Mouse (Mus musculus) cortical plate, adult 2 months (tissue): ENCODE measurements at regions not wholly inside any gene's neighbourhood (a gene's known extent, or its start where the extent isn't known, plus 50 kb on each side); places are given as distances from the start of the nearest gene placed in this dataset.

Source experiments
- CTCF ChIP-seq: fragments of 200-500 bp; IDR thresholded peaks from 2 replicates; pipeline ENCODE4 v1.5.1; 2011; ENCODE audit warnings: mild to moderate bottlenecking, control low read depth, low read length; ENCODE audit not compliant: insufficient read depth; ENCODE audit errors: extremely low read depth
- POLR2A ChIP-seq: fragments of 200-500 bp; IDR thresholded peaks from 2 replicates; pipeline ENCODE4 v1.6.1; 2011; ENCODE audit warnings: mild to moderate bottlenecking, low read length, control low read depth; ENCODE audit not compliant: insufficient read depth; ENCODE audit errors: extremely low read depth

- TF ChIP-seq CTCF (no peak), POLR2A (no peak)
These were observed 421.5 kb downstream of the Rps24 start for GRCm38 (mm10) chr14:24908377-24908776.
